Mouse (Mus musculus): ENCODE results near the gene Nfix. TPM values are rescaled to one million over a fixed set of nuclear protein-coding genes. Genes with fewer than 3 reads are reported as not detected.

Gene Nfix
- total RNA-seq, 2 experiments from 2014 or later, result 291 to 300 TPM

DNA sequence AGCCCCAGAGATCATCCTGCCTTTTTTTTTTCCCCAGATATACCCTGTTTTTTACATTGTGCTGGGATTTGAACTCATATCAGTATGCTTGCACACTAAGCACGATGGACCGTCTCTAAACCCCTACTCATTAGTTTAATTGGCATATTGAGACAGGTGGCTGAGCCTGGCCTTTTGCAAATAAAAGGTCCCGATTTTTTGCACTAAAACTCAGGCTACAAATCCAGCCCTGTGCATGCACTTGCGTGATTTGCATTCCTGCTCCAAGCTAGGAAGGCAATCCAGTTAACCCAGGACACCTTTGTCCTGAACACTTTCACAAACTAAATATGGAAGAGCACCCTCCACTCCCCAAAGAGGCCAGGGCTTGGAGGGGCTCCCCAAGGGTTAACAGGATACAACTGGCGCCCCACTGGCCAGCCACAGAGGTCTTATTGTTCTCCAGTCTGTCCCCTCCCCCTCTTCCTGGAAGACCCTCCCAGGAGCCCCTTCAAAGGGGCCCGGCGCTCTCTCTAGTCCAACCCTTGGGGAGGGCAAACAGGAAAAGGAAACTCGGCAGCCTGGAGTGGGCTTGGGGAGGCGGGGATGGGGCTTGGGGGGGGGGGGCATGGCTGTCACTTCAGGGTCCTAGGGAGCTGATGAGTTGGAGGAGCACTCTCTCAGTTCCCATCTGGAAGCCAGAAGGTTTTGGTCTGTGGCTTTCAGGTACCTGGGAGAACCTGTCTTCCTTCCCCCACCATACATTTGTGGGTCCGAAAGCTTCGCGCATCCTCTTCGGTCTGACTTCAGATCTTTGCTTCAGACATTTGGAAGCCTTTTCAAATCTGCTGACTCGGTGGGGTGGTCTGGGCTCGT lies 144.6 kb downstream of the Nfix start:
- DNase-seq (ENCODE audit: low spot score in 2 of 2), result no peak

- DNase-seq (ENCODE audit: low spot score in 2 of 2), result no peak
Observed at GRCm38 (mm10) chr8:84654597-84654996, 145.5 kb downstream of the Nfix start.

DNA sequence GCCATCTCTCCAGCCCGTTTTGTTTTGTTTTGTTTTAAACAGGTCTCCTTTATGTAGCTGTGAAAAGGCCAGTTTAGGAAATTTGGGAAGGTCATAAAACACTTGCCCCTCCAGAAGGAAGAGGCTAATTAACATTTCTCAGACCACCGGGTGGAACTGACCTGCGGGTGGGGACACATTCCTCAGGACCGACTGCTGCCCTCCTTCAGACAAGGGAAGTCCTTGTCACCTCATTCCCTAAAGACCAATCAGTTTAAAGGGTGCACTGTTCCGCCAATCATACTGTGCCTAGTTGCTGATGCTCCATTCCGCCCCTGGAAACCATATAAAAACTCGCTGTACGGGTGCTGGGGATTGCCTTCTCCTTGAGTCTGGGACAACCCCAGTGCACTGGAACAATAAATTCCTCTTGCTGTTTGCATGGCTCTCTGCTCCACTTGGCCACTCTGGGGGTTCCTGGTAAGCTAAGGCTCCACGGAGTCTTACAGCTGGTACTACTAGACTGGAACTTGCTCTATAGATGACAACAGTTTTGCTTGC lies 147.0 kb downstream of the Nfix start:
- DNase-seq (ENCODE audit: low spot score in 2 of 2), result no peak

DNA sequence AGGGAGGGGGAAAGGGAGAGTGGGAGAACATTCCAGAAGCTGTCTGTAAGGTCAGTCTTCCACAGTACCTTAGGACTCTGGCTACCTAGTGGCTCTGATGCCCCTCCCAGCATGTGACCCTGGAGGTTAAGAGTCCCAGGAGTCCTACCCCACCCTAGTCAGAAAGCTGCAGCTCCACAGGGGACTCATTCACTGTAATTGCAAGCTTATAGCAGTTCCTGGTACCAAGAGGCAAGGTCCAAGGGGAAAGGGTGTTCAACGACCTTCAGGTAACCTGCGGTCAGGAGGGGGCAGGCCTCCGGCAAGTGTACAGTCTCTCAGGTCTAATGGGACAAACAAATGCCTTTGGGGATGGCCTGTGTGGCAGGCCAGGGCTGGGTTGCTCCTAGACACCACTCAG lies 149.9 kb downstream of the Nfix start:
- no peak for DNase-seq (ENCODE audit: low spot score in 2 of 2)

Other genes with a start within 250 kb of the Nfix start
- 10 to 100 TPM; 15.5 to 19.9 TPM for gene Ier2, start 137.5 kb downstream of the Nfix start, total RNA-seq (2021)
- 100 to 1,000 TPM in 1 of 2 experiments, 10 to 100 TPM in 1; 99.1 to 101 TPM for gene Trmt1, start 114.0 kb downstream of the Nfix start, total RNA-seq (2021)
- 10 to 100 TPM; 93.7 to 99.0 TPM for gene Nacc1, start 112.5 kb downstream of the Nfix start, total RNA-seq (2021)
- 1 to 10 TPM; 2.6 TPM for gene Lyl1, start 98.9 kb downstream of the Nfix start, total RNA-seq (2021)
- gene G430095P16Rik, start 77.3 kb downstream of the Nfix start, total RNA-seq (2021), result not detected
- gene Dand5, start 22.5 kb upstream of the Nfix start, total RNA-seq (2021), result 10 to 100 TPM; 10.2 to 10.8 TPM
- 10 to 100 TPM; 26.6 to 28.5 TPM for gene Gadd45gip1, start 31.2 kb upstream of the Nfix start, total RNA-seq (2021)
- gene Rad23a, start 40.3 kb upstream of the Nfix start, total RNA-seq (2021), result 10 to 100 TPM; 78.9 to 79.8 TPM
- 100 to 1,000 TPM; 456 to 475 TPM for gene Calr, start 46.6 kb upstream of the Nfix start, total RNA-seq (2021)
- gene Farsa, start 56.6 kb upstream of the Nfix start, total RNA-seq (2021), result 10 to 100 TPM; 45.8 to 48.2 TPM
- 1 to 10 TPM; 6.7 to 8.4 TPM for gene Syce2, start 71.8 kb upstream of the Nfix start, total RNA-seq (2021)
- gene Gcdh, start 93.6 kb upstream of the Nfix start, total RNA-seq (2021), result 10 to 100 TPM; 34.8 to 39.1 TPM
- under 1 TPM in 1 of 2 experiments, not detected in 1; 0.28 TPM for gene Klf1, start 101.6 kb upstream of the Nfix start, total RNA-seq (2021)
- 1 to 10 TPM; 3.2 to 3.7 TPM for gene Dnase2a, start 108.2 kb upstream of the Nfix start, total RNA-seq (2021)
- gene Mast1, start 137.0 kb upstream of the Nfix start, total RNA-seq (2021), result 10 to 100 TPM; 75.6 to 83.6 TPM
- gene Rtbdn, start 146.6 kb upstream of the Nfix start, total RNA-seq (2021), result 1 to 10 TPM in 1 of 2 experiments, under 1 TPM in 1; 0.91 to 1.3 TPM
- gene Gm49661, start 169.1 kb upstream of the Nfix start, total RNA-seq (2021), result not detected
- 100 to 1,000 TPM; 338 to 344 TPM for gene Prdx2, start 169.2 kb upstream of the Nfix start, total RNA-seq (2021)
- 10 to 100 TPM; 45.8 to 59.8 TPM for gene Rnaseh2a, start 169.4 kb upstream of the Nfix start, total RNA-seq (2021)
- 100 to 1,000 TPM; 119 to 130 TPM for gene Junb, start 178.4 kb upstream of the Nfix start, total RNA-seq (2021)
- 1 to 10 TPM; 9.6 to 9.7 TPM for gene Hook2, start 190.3 kb upstream of the Nfix start, total RNA-seq (2021)
- not detected for gene Best2, start 214.2 kb upstream of the Nfix start, total RNA-seq (2021)
- 100 to 1,000 TPM; 130 to 138 TPM for gene Asna1, start 224.9 kb upstream of the Nfix start, total RNA-seq (2021)
- gene Trir, start 226.5 kb upstream of the Nfix start, total RNA-seq (2021), result 100 to 1,000 TPM; 129 to 134 TPM
- 100 to 1,000 TPM; 171 to 176 TPM for gene Tnpo2, start 236.6 kb upstream of the Nfix start, total RNA-seq (2021)